Mouse (Mus musculus): ENCODE data around the gene Mob3b. TPM values are rescaled to one million over a fixed set of nuclear protein-coding genes. Genes with fewer than 3 reads are reported as not detected.

The Mob3b gene
- polyA plus RNA-seq, 1 experiment from 2014 or later = 1.3 TPM

DNA sequence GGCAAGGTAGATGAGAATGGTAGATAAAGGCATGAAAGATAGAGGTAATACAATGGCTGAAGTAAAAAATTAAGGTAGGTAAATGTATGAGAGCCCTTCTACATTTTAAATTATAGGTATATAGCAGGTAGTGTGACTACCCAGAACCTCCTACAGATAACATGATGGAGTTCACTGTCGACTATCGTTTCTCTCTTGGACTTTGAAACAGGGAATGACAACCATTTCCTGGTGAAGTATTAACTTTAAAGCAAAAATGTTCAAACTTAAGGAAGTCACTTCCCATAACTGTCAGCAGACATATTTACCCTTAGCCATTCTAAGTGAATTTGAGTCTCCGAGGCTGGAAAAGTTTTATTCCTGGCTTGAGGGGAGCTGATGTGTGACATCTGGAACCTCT, 64.8 kb downstream of the Mob3b start:
- no peak for ATAC-seq (ENCODE audit: low read depth)
- 89% methylated on average over 3 of the region's 3 CpGs for WGBS

DNA sequence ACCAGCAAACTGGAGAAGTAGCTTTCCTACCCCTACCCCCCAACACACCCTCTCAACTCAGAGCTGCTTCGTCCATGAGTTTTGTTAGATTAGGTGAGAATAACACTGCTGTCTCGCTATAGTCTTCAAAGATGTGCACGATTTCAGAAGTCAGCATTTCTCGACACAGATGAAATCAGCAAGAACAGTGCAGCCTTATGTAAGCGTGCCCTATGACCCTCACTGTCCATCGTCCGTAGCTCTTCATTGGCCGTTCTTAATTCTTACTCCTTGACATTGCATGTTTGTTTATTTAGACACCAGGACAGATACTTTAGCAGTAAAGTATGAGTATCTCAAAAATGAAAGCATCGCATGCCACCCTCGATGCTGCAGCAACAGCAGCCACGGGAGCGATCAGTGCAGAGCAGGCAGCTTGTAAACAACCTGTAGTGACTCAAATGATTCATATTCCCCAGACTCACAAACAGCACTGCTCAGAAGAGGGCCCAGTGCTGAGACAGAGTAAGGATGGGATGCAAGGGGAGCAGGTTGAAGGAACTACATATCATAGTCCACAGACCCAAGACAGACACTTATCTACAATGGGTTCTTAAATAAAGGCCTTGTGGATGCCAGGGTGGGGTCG, 66.0 kb downstream of the Mob3b start:
- Histone ChIP-seq H3K36me3 (ENCODE audit: control insufficient read depth, insufficient read depth, low read length) (no peaks in the 10 kb centered on the region), H3K4me2 (ENCODE audit: low read depth, low read length) (no peak overlapping the region), H3K27ac (ENCODE audit: low read depth, low read length) (no peak overlapping the region), H3K4me3 (ENCODE audit: low read depth, low read length) (no peak overlapping the region), H3K27me3 (ENCODE audit: control insufficient read depth, insufficient read depth, low read length) (no peaks in the 10 kb centered on the region), H3K9me3 (ENCODE audit: control insufficient read depth, low read length) (no peaks in the 10 kb centered on the region), H3K4me1 (ENCODE audit: control insufficient read depth, insufficient read depth, low read length) (no peaks in the 10 kb centered on the region), H3K9ac (replicated peaks; ENCODE audit: low read depth, low read length) (no peak overlapping the region)
- no peak for ATAC-seq (ENCODE audit: low read depth)
- WGBS = 86% methylated on average over 13 of the region's 13 CpGs

More for the DNA sequence above, 64.8 kb downstream of the Mob3b start:
- Histone ChIP-seq H3K4me2 (ENCODE audit: low read depth, low read length) (no peak overlapping the region), H3K4me3 (ENCODE audit: low read depth, low read length) (no peak overlapping the region), H3K27me3 (ENCODE audit: control insufficient read depth, insufficient read depth, low read length) (no peaks in the 10 kb centered on the region), H3K9me3 (ENCODE audit: control insufficient read depth, low read length) (no peaks in the 10 kb centered on the region), H3K9ac (replicated peaks; ENCODE audit: low read depth, low read length) (no peak overlapping the region), H3K36me3 (ENCODE audit: control insufficient read depth, insufficient read depth, low read length) (no peaks in the 10 kb centered on the region), H3K27ac (ENCODE audit: low read depth, low read length) (no peak overlapping the region), H3K4me1 (ENCODE audit: control insufficient read depth, insufficient read depth, low read length) (no peaks in the 10 kb centered on the region)

DNA sequence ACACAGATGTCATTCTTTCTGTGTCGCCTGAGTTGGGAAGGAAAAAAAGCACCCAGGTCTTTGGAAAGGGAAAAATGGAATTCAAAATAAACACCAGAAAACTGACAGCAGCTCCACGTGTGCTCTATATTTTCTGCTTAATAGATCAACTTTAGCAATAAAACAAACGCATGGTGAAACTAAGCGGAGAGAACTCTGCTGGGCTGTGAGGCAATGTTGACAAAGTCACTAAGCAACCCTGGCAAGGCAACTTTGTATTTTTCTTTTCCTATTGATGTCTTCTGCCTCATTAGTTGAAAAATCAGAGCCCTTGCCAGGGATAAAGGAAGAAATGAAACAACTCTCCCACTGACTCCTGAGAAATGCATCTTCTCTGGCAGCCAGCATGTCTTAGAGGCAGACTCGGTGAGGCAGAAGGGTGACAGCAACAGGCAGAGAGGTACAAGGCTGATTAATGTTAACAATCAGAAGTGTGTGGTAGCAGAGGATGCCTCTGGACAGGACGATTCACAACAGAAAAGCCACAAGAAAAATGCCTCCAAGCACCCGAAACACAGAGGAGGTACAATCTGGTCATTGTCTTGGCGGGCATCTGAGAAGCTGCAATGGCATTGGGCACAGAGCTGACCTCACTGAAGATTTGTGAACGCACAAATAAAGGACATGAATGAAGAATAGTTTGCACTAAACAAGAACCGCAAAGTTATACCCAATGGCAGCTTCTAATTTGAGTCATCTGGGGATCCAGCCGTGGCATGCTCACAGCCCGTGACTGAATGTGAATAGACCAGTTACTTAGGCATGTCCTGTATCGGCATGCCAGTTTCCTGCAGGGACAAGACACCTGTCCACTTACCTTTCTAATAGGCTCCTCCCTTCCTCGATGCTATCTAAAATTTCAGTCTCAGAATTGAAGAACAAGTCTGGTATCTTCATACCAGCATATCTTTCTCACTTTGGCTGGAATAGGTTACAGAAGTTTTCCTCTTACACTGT, 67.7 kb downstream of the Mob3b start:
- ATAC-seq (ENCODE audit: low read depth) = peak; percentile 54; the same call in 1 of the 2 replicates
- H3K4me1 ChIP-seq (ENCODE audit: control insufficient read depth, insufficient read depth, low read length) = no peaks in the 10 kb centered on the region
- no peaks in the 10 kb centered on the region for H3K9me3 ChIP-seq (ENCODE audit: control insufficient read depth, low read length)
- WGBS = 51% methylated on average over 14 of the region's 14 CpGs
- no peak overlapping the region for H3K4me2 ChIP-seq (ENCODE audit: low read depth, low read length)
- H3K9ac ChIP-seq (replicated peaks; ENCODE audit: low read depth, low read length) = no peak overlapping the region
- H3K4me3 ChIP-seq (ENCODE audit: low read depth, low read length) = no peak overlapping the region
- H3K27ac ChIP-seq (ENCODE audit: low read depth, low read length) = no peak overlapping the region
- no peaks in the 10 kb centered on the region for H3K36me3 ChIP-seq (ENCODE audit: control insufficient read depth, insufficient read depth, low read length)
- H3K27me3 ChIP-seq (ENCODE audit: control insufficient read depth, insufficient read depth, low read length) = no peaks in the 10 kb centered on the region

DNA sequence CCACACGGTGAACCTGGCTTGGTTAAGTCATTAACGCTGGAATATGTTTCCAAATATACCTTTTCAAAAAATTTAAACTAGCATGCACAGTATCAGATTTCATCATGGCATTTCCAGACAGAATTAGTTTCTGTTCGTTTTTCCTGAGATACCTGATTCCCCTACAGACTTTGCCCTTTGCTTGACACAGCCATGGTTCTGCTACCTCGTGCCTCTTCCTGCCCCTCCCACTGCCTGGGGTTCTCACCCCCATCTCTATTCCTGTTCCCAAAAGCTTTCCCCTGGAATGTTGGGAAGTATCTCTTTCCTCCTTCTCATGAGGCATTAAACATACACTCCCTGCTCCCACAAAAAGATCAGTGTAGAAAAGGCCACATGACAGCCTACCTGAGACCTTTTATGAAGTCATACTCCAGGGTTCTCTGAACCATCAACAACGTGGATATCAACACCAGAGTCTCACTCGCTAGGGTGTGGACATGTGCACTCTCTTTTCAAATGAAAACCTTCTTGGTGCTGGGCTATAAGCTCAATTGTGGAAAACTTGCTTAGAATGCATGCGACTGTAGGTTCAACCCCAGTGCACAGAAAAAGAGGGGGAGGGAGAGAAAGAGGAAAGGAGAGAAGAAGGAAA, 71.1 kb downstream of the Mob3b start:
- Histone ChIP-seq H3K27ac (ENCODE audit: low read depth, low read length) (no peak overlapping the region), H3K4me2 (ENCODE audit: low read depth, low read length) (no peak overlapping the region), H3K9ac (replicated peaks; ENCODE audit: low read depth, low read length) (no peak overlapping the region), H3K9me3 (ENCODE audit: control insufficient read depth, low read length) (no peaks in the 10 kb centered on the region), H3K4me3 (ENCODE audit: low read depth, low read length) (no peak overlapping the region), H3K27me3 (ENCODE audit: control insufficient read depth, insufficient read depth, low read length) (no peaks in the 10 kb centered on the region), H3K36me3 (ENCODE audit: control insufficient read depth, insufficient read depth, low read length) (no peaks in the 10 kb centered on the region), H3K4me1 (ENCODE audit: control insufficient read depth, insufficient read depth, low read length) (no peaks in the 10 kb centered on the region)
- ATAC-seq (ENCODE audit: low read depth) = no peak
- 85% methylated on average over 7 of the region's 7 CpGs for WGBS

DNA sequence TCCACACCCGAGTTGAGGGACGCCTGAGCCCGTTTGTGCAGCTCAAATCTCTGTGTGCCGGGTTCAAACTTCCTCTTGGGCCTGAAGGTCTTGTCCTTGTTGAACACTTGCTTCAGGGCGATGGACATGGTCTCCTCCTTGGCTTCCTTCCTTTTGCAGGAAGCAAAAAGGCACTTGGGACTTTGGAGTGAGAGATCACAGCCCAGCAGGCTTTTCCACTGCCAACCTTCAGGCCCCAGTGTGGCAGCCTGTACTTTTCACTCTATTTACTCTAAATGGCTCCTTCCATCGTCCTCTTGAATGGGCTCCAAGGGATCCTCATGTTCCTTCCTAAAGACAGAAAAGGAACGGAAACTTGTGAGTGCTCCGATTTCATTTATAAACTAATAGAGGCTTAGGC, 73.2 kb downstream of the Mob3b start:
- Histone ChIP-seq H3K9me3 (ENCODE audit: control insufficient read depth, low read length) (no peaks in the 10 kb centered on the region), H3K27me3 (ENCODE audit: control insufficient read depth, insufficient read depth, low read length) (no peaks in the 10 kb centered on the region), H3K36me3 (ENCODE audit: control insufficient read depth, insufficient read depth, low read length) (no peaks in the 10 kb centered on the region), H3K27ac (ENCODE audit: low read depth, low read length) (no peak overlapping the region), H3K4me1 (ENCODE audit: control insufficient read depth, insufficient read depth, low read length) (no peaks in the 10 kb centered on the region), H3K4me3 (ENCODE audit: low read depth, low read length) (no peak overlapping the region), H3K9ac (replicated peaks; ENCODE audit: low read depth, low read length) (no peak overlapping the region), H3K4me2 (ENCODE audit: low read depth, low read length) (no peak overlapping the region)
- ATAC-seq (ENCODE audit: low read depth) = no peak
- WGBS = 90% methylated on average over 8 of the region's 8 CpGs

DNA sequence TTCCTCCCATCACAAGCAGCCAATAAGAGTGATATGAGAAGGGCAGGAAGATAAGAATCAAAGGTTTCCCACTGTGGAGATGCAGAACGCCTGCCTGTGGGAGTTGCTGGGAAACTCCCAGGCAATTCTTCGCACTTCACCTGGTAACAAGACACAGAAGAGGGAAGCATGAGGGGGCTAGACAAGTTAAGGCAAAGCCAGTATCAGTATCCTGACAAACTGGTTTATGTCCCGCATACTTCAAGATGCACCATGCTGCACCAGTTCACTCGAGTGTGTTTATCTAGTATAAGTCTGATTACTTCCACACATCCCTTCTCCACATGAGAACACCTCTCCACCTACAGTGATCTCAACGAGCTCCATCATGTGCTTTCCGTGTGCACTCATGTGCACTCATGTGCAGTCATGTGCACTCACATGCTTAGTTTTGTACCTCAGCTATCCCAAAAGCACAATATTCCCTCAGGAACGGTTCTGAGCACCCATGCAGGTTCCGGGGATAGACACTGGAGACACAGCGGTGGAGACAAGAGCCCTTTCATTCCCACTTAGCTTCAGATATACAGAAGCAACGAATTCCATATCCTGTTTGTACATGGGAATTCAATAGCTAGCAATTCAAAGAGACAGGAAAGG, 74.7 kb downstream of the Mob3b start:
- 87% methylated on average over 10 of the region's 10 CpGs for WGBS
- Histone ChIP-seq H3K9ac (replicated peaks; ENCODE audit: low read depth, low read length) (no peak overlapping the region), H3K36me3 (ENCODE audit: control insufficient read depth, insufficient read depth, low read length) (no peaks in the 10 kb centered on the region), H3K4me2 (ENCODE audit: low read depth, low read length) (no peak overlapping the region), H3K4me1 (ENCODE audit: control insufficient read depth, insufficient read depth, low read length) (no peaks in the 10 kb centered on the region), H3K4me3 (ENCODE audit: low read depth, low read length) (no peak overlapping the region), H3K27ac (ENCODE audit: low read depth, low read length) (no peak overlapping the region), H3K27me3 (ENCODE audit: control insufficient read depth, insufficient read depth, low read length) (no peaks in the 10 kb centered on the region), H3K9me3 (ENCODE audit: control insufficient read depth, low read length) (no peaks in the 10 kb centered on the region)
- ATAC-seq (ENCODE audit: low read depth) = no peak

DNA sequence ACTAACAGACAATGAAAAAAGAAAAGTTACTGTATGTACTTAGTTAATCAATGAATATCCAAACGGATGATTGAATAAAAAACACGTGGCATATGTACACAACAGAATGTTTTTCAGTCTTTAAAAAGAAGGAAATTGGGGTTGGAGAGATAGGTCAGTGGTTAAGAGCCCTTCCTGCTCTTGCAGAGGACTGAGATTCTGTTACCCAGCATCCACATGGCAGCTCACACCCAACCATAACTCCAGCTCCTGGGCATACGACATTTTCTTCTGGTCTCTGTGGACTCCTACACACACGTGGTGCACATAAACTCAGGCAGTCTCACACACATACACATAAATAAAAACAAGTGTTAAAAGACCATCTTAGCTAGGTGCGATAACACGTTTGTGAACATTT, 77.0 kb downstream of the Mob3b start:
- H3K4me3 ChIP-seq (ENCODE audit: low read depth, low read length) = no peak overlapping the region
- H3K36me3 ChIP-seq (ENCODE audit: control insufficient read depth, insufficient read depth, low read length) = no peaks in the 10 kb centered on the region
- H3K4me2 ChIP-seq (ENCODE audit: low read depth, low read length) = no peak overlapping the region
- H3K27ac ChIP-seq (ENCODE audit: low read depth, low read length) = no peak overlapping the region
- 93% methylated on average over 6 of the region's 6 CpGs for WGBS
- no peaks in the 10 kb centered on the region for H3K4me1 ChIP-seq (ENCODE audit: control insufficient read depth, insufficient read depth, low read length)
- H3K9me3 ChIP-seq (ENCODE audit: control insufficient read depth, low read length) = no peaks in the 10 kb centered on the region
- ATAC-seq (ENCODE audit: low read depth) = no peak
- H3K27me3 ChIP-seq (ENCODE audit: control insufficient read depth, insufficient read depth, low read length) = no peaks in the 10 kb centered on the region
- H3K9ac ChIP-seq (replicated peaks; ENCODE audit: low read depth, low read length) = no peak overlapping the region

DNA sequence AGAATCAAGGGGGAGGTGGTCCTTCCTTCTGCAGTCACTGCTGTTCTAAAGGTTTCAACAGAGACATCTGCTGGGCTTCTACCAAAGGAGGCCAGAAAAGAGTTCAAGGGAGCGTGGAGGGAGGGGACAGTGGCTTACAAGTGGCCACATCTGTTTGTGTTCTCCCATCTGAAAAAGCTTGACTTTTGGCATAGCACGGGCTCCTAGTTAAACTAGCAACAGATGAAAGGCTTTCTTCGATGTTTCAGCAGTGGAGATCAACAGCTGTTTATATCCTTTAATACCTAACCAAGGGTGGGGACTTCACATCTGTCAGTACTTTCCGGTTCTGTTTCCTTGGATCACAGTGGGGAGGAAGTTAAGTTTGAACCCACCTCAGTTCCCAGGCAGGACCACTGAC, 88.5 kb downstream of the Mob3b start:
- no peaks in the 10 kb centered on the region for H3K27me3 ChIP-seq (ENCODE audit: control insufficient read depth, insufficient read depth, low read length)
- H3K4me2 ChIP-seq (ENCODE audit: low read depth, low read length) = no peak overlapping the region
- 81% methylated on average over 4 of the region's 4 CpGs for WGBS
- no peaks in the 10 kb centered on the region for H3K36me3 ChIP-seq (ENCODE audit: control insufficient read depth, insufficient read depth, low read length)
- no peak overlapping the region for H3K27ac ChIP-seq (ENCODE audit: low read depth, low read length)
- H3K9ac ChIP-seq (replicated peaks; ENCODE audit: low read depth, low read length) = no peak overlapping the region
- no peak for ATAC-seq (ENCODE audit: low read depth)
- H3K4me3 ChIP-seq (ENCODE audit: low read depth, low read length) = no peak overlapping the region
- no peaks in the 10 kb centered on the region for H3K9me3 ChIP-seq (ENCODE audit: control insufficient read depth, low read length)
- H3K4me1 ChIP-seq (ENCODE audit: control insufficient read depth, insufficient read depth, low read length) = peaks cover 6% of the 10 kb centered on the region; the same call in 1 of the 2 replicates

All from neural tube, embryonic 14.5 days (tissue).